In the genomic region with DNA sequence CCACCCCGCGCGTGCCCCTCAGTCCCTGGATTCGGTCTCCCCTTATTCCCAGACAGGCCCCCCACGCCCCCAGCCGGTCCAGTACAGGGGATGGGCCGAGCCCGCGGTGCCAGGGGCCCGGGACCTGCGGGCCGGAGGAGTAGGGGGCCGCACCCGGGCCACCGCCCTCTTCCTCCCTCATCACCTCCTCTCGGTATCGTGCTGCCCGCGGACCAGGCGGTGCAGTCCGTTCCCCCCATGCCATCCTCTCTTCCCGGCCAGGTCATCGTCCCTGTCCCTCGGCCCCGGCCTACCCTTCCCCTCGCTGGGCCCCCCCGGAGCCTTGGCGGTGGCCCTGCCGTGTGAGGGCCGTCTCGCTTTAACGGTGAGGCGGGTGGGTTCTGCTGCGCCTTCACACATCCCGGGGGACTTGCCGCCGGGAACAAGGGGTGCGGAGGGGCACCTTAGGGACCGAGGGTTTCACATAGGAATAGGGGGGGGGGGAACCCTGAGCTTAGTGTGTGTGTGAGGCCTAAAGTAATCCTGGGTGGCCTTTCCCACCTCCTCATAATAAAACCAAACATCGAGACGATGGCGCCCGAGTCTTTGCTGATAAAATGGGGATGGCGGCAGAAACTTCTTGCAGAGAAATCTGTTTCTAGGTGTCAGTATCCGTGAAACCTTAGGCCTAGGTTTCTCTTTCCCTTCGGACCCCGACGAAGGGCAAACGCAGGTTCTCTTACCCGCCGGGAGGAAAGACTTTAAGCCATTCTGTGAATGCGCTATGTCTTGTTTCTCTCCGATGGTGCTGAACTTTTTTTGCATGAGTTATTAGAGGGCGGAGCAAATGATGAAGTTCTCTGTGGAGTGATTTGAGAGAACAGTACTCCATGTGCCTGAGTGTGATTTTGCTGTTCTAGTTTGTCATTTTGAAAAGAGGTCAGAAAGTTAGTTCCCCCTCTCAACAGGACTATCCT, we compare ENCODE assay signal across 8 mouse cellular contexts. TPM values are rescaled to one million over a fixed set of nuclear protein-coding genes. Genes with fewer than 3 reads are reported as not detected.
DNase-seq lines count a peak whose midpoint lies in the region; ATAC-seq and TF ChIP-seq lines count a peak whose summit lies in the region.

No protein-coding gene starts in this region.

- DNase-seq in cerebellum, adult 9-11 months: no peak
- DNase-seq in gastrocnemius, adult 8-10 months (ENCODE audit: low spot score in 2 of 2): peak; percentile 15 to 24
- DNase-seq in hindbrain, postnatal 0 days (ENCODE audit: low spot score): peak; percentile 61
- DNase-seq in left cerebral cortex, postnatal 36 days (ENCODE audit: low spot score in 2 of 2): peak; percentile 31 to 43
- DNase-seq in mesoderm, embryonic 11.5 days (ENCODE audit: low read depth, low spot score): peak; percentile 64
- peak; percentile 25 for DNase-seq in skeletal muscle tissue, adult 2 months (ENCODE audit: low read depth, low spot score)

- peak; percentile 45 for ATAC-seq in cerebellum, adult (ENCODE audit: insufficient number of reproducible peaks, low FRiP score, low TSS enrichment)
- ATAC-seq in common myeloid progenitor, adult 5-6 weeks (replicated peaks; ENCODE audit: low read depth, poor library complexity, severe bottlenecking): peak; percentile 36; the same call in 1 of the 2 replicates
- peak; percentile 64 for ATAC-seq in hindbrain, postnatal 0 days

- H3K9me3 ChIP-seq in hindbrain, postnatal 0 days (ENCODE audit: low read length): no peaks in the 10 kb centered on the region

- no peaks in the 10 kb centered on the region for H3K27me3 ChIP-seq in hindbrain, postnatal 0 days (ENCODE audit: insufficient read depth, low read length)

- H3K27ac ChIP-seq in hindbrain, postnatal 0 days: peak overlapping the region; percentile 96

- no peaks in the 10 kb centered on the region for H3K36me3 ChIP-seq in hindbrain, postnatal 0 days (ENCODE audit: insufficient read depth, low read length)

- no peaks in the 10 kb centered on the region for H3K4me1 ChIP-seq in hindbrain, postnatal 0 days (ENCODE audit: insufficient read depth, low read length)

- intact Hi-C loops in left cerebral cortex, postnatal 36 days (cut with DNase I): no loop called here

- H3K4me3 ChIP-seq in hindbrain, postnatal 0 days (ENCODE audit: low read length): peak overlapping the region; percentile 100

- WGBS in hindbrain, postnatal 0 days: under 1% methylated on average over 41 of the region's 54 CpGs

- peak overlapping the region; percentile 98 for H3K9ac ChIP-seq in hindbrain, postnatal 0 days (replicated peaks; ENCODE audit: low read length)

- peak overlapping the region; percentile 66 for H3K4me2 ChIP-seq in hindbrain, postnatal 0 days (ENCODE audit: low read depth, low read length)

- TF ChIP-seq CTCF in hindbrain, postnatal 0 days (IDR thresholded peaks at IDR 0.05; ENCODE audit: low read depth): no peak

RNA-seq across cellular contexts. Expression of gene Ubxn7, which starts 0.8 kb away (rescaled TPM):
- total RNA-seq in common myeloid progenitor, adult 5-6 weeks (2017): 33.5 and 47.5 TPM in 2 replicates
- 10 to 100 TPM; 10.9 to 15.5 (median 13.3) TPM for total RNA-seq in gastrocnemius, adult 8-10 months (2022)
- total RNA-seq in hindbrain, postnatal 0 days (2014; rRNA removed): 27.1 and 28.7 TPM in 2 replicates
- polyA plus RNA-seq in hindbrain, postnatal 0 days (2015; fragmentation: Nextera tagmentation; extraction: Ambion mirVana): 12.0 and 12.1 TPM in 2 replicates
- total RNA-seq in left cerebral cortex, postnatal 36 days (2021): 10 to 100 TPM; 47.4 to 57.4 TPM

RNA-seq across cellular contexts. Expression of gene Rnf168, which starts 55.6 kb away (rescaled TPM):
- 59.8 and 73.1 TPM in 2 replicates for total RNA-seq in common myeloid progenitor, adult 5-6 weeks (2017)
- total RNA-seq in gastrocnemius, adult 8-10 months (2022): 10 to 100 TPM in 2 of 4 experiments, 1 to 10 TPM in 2; 8.5 to 11.7 (median 10.2) TPM
- total RNA-seq in hindbrain, postnatal 0 days (2014; rRNA removed): 42.5 and 55.3 TPM in 2 replicates
- 26.0 and 29.6 TPM in 2 replicates for polyA plus RNA-seq in hindbrain, postnatal 0 days (2015; fragmentation: Nextera tagmentation; extraction: Ambion mirVana)
- total RNA-seq in left cerebral cortex, postnatal 36 days (2021): 10 to 100 TPM; 24.8 to 29.8 TPM
